Mouse (Mus musculus) C2C12 (cell line): Measurements from ENCODE around the gene Hspa4.

Experiments used
- CEBPB ChIP-seq: IDR thresholded peaks from one replicate; pipeline ENCODE4 v1.6.1; 2011; ENCODE audit warnings: low read depth, mild to moderate bottlenecking, control low read depth, moderate library complexity
- CTCF ChIP-seq: IDR thresholded peaks from one replicate; pipeline ENCODE4 v1.5.1; 2011; ENCODE audit not compliant: control insufficient read depth, insufficient read depth, insufficient read length
- MAX ChIP-seq: IDR thresholded peaks from one replicate; pipeline ENCODE4 v1.6.1; 2011; ENCODE audit warnings: mild to moderate bottlenecking, control low read depth
- MYOD1 ChIP-seq: IDR thresholded peaks from one replicate; pipeline ENCODE4 v1.6.1; 2011; ENCODE audit warnings: low read depth; ENCODE audit not compliant: control insufficient read depth, insufficient read length
- USF1 ChIP-seq: IDR thresholded peaks from one replicate; pipeline ENCODE4 v1.6.1; 2011; ENCODE audit warnings: low read depth, mild to moderate bottlenecking, control low read depth, moderate library complexity

DNA sequence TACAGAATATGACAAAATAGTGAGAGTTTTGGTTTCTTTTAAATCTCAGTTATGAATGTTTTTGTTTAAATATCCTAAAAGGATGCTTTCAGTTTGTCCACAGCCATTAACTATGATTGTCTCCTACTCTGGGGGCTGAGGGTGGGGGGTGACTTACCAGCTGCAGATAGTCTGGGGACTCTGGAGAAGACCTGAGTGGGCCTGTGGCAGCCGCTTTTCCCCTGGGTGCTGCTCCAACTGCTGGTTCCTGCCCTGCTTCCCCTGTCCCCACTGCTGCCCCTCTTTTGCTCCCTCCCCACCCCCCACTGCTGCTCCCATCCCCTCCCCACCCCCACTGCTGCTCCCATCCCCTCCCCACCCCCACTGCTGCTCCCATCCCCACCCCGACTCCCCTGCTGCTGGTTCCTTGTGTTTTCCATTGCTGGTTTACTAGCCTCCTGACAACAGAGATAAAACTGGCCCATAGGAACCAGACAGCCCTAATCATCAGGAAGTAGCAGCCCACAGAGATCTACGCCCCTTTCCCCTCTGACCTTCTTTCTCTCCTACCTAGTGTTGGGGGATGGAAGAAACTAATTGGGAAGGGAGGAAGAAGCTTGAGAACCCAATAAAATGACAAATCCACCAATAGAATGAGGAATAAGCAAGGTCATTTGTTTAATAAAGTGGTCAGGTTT is 35.4 kb upstream of the Hspa4 start:
- TF ChIP-seq CTCF (no peak), CEBPB (no peak), USF1 (no peak), MAX (no peak), MYOD1 (no peak)
